Mouse (Mus musculus): ENCODE measurements around the gene Hps4. TPM values are rescaled to one million over a fixed set of nuclear protein-coding genes. Genes with fewer than 3 reads are reported as not detected.

The Hps4 gene
- polyA plus RNA-seq, 2 experiments, result 28.0 to 52.5 TPM

- H3K27me3 ChIP-seq (ENCODE audit: control insufficient read depth, insufficient read depth, low read length), result no peaks in the 10 kb centered on the region
- ATAC-seq (ENCODE audit: low FRiP score, low read depth), result no peak
- 83% methylated on average over 7 of the region's 7 CpGs for WGBS
- no peak overlapping the region for H3K9ac ChIP-seq (ENCODE audit: low read depth, low read length, severe bottlenecking)
- TF ChIP-seq POLR2A (IDR thresholded peaks at IDR 0.05; ENCODE audit: borderline replicate concordance, extremely low read depth, insufficient read depth, insufficient read length), result no peak
- peaks cover 4% of the 10 kb centered on the region for H3K4me1 ChIP-seq (ENCODE audit: control insufficient read depth, insufficient read depth, low read length)
- no peak overlapping the region for H3K4me3 ChIP-seq (replicated peaks; ENCODE audit: low read length)
- H3K27ac ChIP-seq (replicated peaks; ENCODE audit: low read depth, low read length), result no peak overlapping the region
- no peak overlapping the region for H3K4me2 ChIP-seq (replicated peaks; ENCODE audit: low read depth, low read length, severe bottlenecking)
- no peak for DNase-seq (ENCODE audit: low spot score)
- H3K9me3 ChIP-seq (ENCODE audit: control insufficient read depth, low read length), result no peaks in the 10 kb centered on the region
- no peaks in the 10 kb centered on the region for H3K36me3 ChIP-seq (ENCODE audit: control insufficient read depth, insufficient read depth, low read length)
Observed at GRCm38 (mm10) chr5:112426635-112427034, 83.8 kb downstream of the Hps4 start.

- TF ChIP-seq POLR2A (IDR thresholded peaks at IDR 0.05; ENCODE audit: borderline replicate concordance, extremely low read depth, insufficient read depth, insufficient read length), result no peak
- ATAC-seq (ENCODE audit: low FRiP score, low read depth) (no peak), DNase-seq (ENCODE audit: low spot score) (peak; percentile 41)
- H3K9ac ChIP-seq (ENCODE audit: low read depth, low read length, severe bottlenecking), result no peak overlapping the region
- H3K36me3 ChIP-seq (ENCODE audit: control insufficient read depth, insufficient read depth, low read length), result no peaks in the 10 kb centered on the region
- H3K4me2 ChIP-seq (replicated peaks; ENCODE audit: low read depth, low read length, severe bottlenecking), result no peak overlapping the region
- peaks cover 4% of the 10 kb centered on the region for H3K4me1 ChIP-seq (ENCODE audit: control insufficient read depth, insufficient read depth, low read length)
- no peaks in the 10 kb centered on the region for H3K27me3 ChIP-seq (ENCODE audit: control insufficient read depth, insufficient read depth, low read length)
- H3K27ac ChIP-seq (replicated peaks; ENCODE audit: low read depth, low read length), result no peak overlapping the region
- no peak overlapping the region for H3K4me3 ChIP-seq (replicated peaks; ENCODE audit: low read length)
- 41% methylated on average over 2 of the region's 2 CpGs for WGBS
- no peaks in the 10 kb centered on the region for H3K9me3 ChIP-seq (ENCODE audit: control insufficient read depth, low read length)
Observed at GRCm38 (mm10) chr5:112427283-112427682, 84.4 kb downstream of the Hps4 start.

Other genes with a start within 250 kb of the Hps4 start
- 1.2 and 2.3 TPM in 2 replicates for gene Cryba4, start 90.6 kb upstream of the Hps4 start, polyA plus RNA-seq (2012; rRNA removed)
- 1.8 and 2.1 TPM in 2 replicates for gene Cryba4, start 90.6 kb upstream of the Hps4 start, polyA plus RNA-seq (2014; fragmentation: Nextera tagmentation; extraction: Ambion mirVana)
- gene Crybb1, start 87.3 kb upstream of the Hps4 start, polyA plus RNA-seq (2012; rRNA removed), result 0.50 and 0.54 TPM in 2 replicates
- gene Crybb1, start 87.3 kb upstream of the Hps4 start, polyA plus RNA-seq (2014; fragmentation: Nextera tagmentation; extraction: Ambion mirVana), result 1.9 and 2.2 TPM in 2 replicates
- 37.0 and 41.4 TPM in 2 replicates for gene Tpst2, start 66.4 kb upstream of the Hps4 start, polyA plus RNA-seq (2012; rRNA removed)
- gene Tpst2, start 66.4 kb upstream of the Hps4 start, polyA plus RNA-seq (2014; fragmentation: Nextera tagmentation; extraction: Ambion mirVana), result 39.7 and 46.5 TPM in 2 replicates
- 33.4 and 35.2 TPM in 2 replicates for gene Tfip11, start 16.7 kb upstream of the Hps4 start, polyA plus RNA-seq (2012; rRNA removed)
- 23.1 and 25.9 TPM in 2 replicates for gene Tfip11, start 16.7 kb upstream of the Hps4 start, polyA plus RNA-seq (2014; fragmentation: Nextera tagmentation; extraction: Ambion mirVana)
- gene Srrd, start within 50 bp of the Hps4 start, polyA plus RNA-seq (2012; rRNA removed), result 60.7 and 72.0 TPM in 2 replicates
- 43.7 and 46.6 TPM in 2 replicates for gene Srrd, start within 50 bp of the Hps4 start, polyA plus RNA-seq (2014; fragmentation: Nextera tagmentation; extraction: Ambion mirVana)
- gene Gm6583, start 12.9 kb downstream of the Hps4 start, polyA plus RNA-seq (2012; rRNA removed), result not detected in 2 replicates
- 0.08 and 0.22 TPM in 2 replicates for gene Gm6583, start 12.9 kb downstream of the Hps4 start, polyA plus RNA-seq (2014; fragmentation: Nextera tagmentation; extraction: Ambion mirVana)
- 23.1 and 36.8 TPM in 2 replicates for gene Asphd2, start 51.8 kb downstream of the Hps4 start, polyA plus RNA-seq (2012; rRNA removed)
- gene Asphd2, start 51.8 kb downstream of the Hps4 start, polyA plus RNA-seq (2014; fragmentation: Nextera tagmentation; extraction: Ambion mirVana), result 25.9 and 26.1 TPM in 2 replicates
- gene Gm6588, start 106.3 kb downstream of the Hps4 start, polyA plus RNA-seq (2012; rRNA removed), result not detected in 2 replicates
- not detected in 2 replicates for gene Gm6588, start 106.3 kb downstream of the Hps4 start, polyA plus RNA-seq (2014; fragmentation: Nextera tagmentation; extraction: Ambion mirVana)
- 1.8 and 2.1 TPM in 2 replicates for gene Sez6l, start 234.1 kb downstream of the Hps4 start, polyA plus RNA-seq (2012; rRNA removed)
- gene Sez6l, start 234.1 kb downstream of the Hps4 start, polyA plus RNA-seq (2014; fragmentation: Nextera tagmentation; extraction: Ambion mirVana), result 0.83 and 0.89 TPM in 2 replicates

Data from limb, embryonic 14.5 days (tissue).